Mouse (Mus musculus): ENCODE data around the gene Prg2. TPM values are rescaled to one million over a fixed set of nuclear protein-coding genes. Genes with fewer than 3 reads are reported as not detected.

The Prg2 gene
- total and polyA plus RNA-seq, 3 experiments: 0.17 to 0.42 TPM; not detected in 1

DNA sequence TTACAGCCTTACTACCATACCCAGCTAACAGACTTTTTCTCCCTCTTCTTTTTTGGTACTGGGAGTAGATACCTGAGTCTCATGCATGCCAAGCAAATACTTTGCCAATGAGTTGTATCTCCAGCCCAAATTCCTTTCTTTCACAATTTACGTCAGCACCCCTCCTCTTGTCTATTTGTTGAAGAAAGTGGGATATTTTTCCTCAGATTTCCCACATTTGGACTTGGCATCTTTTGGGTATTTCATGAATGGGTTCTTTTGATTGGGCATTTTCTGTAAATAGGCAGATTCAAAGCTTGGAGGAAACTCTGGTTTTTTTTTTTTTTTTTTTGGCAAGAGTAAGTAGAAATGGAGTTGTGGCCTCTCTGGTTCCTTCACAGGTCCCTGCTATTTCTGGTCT, 28.0 kb upstream of the Prg2 start:
- H3K9me3 ChIP-seq (replicated peaks; ENCODE audit: insufficient read depth, low read length): no peaks in the 10 kb centered on the region
- H3K27me3 ChIP-seq (ENCODE audit: control insufficient read depth in 1 of 2, insufficient read depth in 2 of 2, low read length in 2 of 2): no peaks in the 10 kb centered on the region
- peaks cover 0 to 34% of the 10 kb centered on the region in 2 experiments; a peak in 3 of 4 replicates for H3K36me3 ChIP-seq (ENCODE audit: control insufficient read depth in 1 of 2, insufficient read depth in 2 of 2, low read length in 2 of 2)
- no peak overlapping the region for H3K9ac ChIP-seq (ENCODE audit: control insufficient read depth, low read depth, low read length, poor library complexity, severe bottlenecking)
- H3K27ac ChIP-seq (ENCODE audit: control insufficient read depth, low read depth, low read length): no peak overlapping the region
- H3K4me3 ChIP-seq (ENCODE audit: control insufficient read depth in 1 of 2, insufficient read depth in 1 of 2, low read depth in 2 of 2, low read length in 2 of 2): no peak overlapping the region
- no peaks in the 10 kb centered on the region for H3K79me2 ChIP-seq (ENCODE audit: control insufficient read depth, insufficient read depth, low read length, poor library complexity)
- no peak for TF ChIP-seq RAD21 (IDR thresholded peaks at IDR 0.05; ENCODE audit: low read depth, low read length)
- TF ChIP-seq BHLHE40 (IDR thresholded peaks at IDR 0.05; ENCODE audit: borderline replicate concordance, low read depth, low read length): no peak
- no peak for TF ChIP-seq TCF12 (IDR thresholded peaks at IDR 0.05; ENCODE audit: low read depth, low read length)
- no peak for TF ChIP-seq MAZ (IDR thresholded peaks at IDR 0.05; ENCODE audit: low read depth, low read length)
- no peak for DNase-seq (ENCODE audit: low read depth, low spot score)
- H3K4me1 ChIP-seq (ENCODE audit: control insufficient read depth in 1 of 2, insufficient read depth in 2 of 2, low read length in 2 of 2): no peaks in the 10 kb centered on the region

DNA sequence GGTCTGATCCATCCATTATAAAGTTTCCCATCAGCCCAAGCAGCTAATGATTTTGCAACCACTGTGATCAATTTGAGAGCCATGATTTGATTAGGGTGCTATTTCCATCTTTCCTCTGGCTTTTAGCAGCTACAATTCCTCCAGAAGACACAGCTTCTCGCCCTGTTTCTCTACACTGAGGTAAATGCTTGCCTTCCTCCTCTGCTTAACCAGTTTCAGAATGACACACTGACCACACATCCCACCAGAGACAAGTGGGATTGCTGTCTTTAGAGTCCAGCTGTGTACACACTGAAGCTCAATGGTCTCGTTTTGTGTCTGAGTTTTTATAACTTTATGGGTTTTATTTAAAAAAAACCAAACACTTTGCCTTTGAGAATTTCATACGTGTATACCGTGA, 27.6 kb upstream of the Prg2 start:
- peaks cover under 1 to 33% of the 10 kb centered on the region in 2 experiments; a peak in 3 of 4 replicates for H3K36me3 ChIP-seq (ENCODE audit: control insufficient read depth in 1 of 2, insufficient read depth in 2 of 2, low read length in 2 of 2)
- H3K9ac ChIP-seq (ENCODE audit: control insufficient read depth, low read depth, low read length, poor library complexity, severe bottlenecking): no peak overlapping the region
- H3K27ac ChIP-seq (ENCODE audit: control insufficient read depth, low read depth, low read length): no peak overlapping the region
- H3K27me3 ChIP-seq (ENCODE audit: control insufficient read depth in 1 of 2, insufficient read depth in 2 of 2, low read length in 2 of 2): no peaks in the 10 kb centered on the region
- H3K4me1 ChIP-seq (ENCODE audit: control insufficient read depth in 1 of 2, insufficient read depth in 2 of 2, low read length in 2 of 2): no peaks in the 10 kb centered on the region
- H3K9me3 ChIP-seq (replicated peaks; ENCODE audit: insufficient read depth, low read length): no peaks in the 10 kb centered on the region
- no peak for DNase-seq (ENCODE audit: low read depth, low spot score)
- no peaks in the 10 kb centered on the region for H3K79me2 ChIP-seq (ENCODE audit: control insufficient read depth, insufficient read depth, low read length, poor library complexity)
- no peak overlapping the region for H3K4me3 ChIP-seq (ENCODE audit: control insufficient read depth in 1 of 2, insufficient read depth in 1 of 2, low read depth in 2 of 2, low read length in 2 of 2)
- TF ChIP-seq MYC (IDR thresholded peaks at IDR 0.05; ENCODE audit: low read depth, low read length): no peak
- no peak for TF ChIP-seq MAZ (IDR thresholded peaks at IDR 0.05; ENCODE audit: low read depth, low read length)
- TF ChIP-seq CTCF (IDR thresholded peaks at IDR 0.05 in 2 of 3, conservative IDR thresholded peaks at IDR 0.05 in 1 of 3; ENCODE audit: control insufficient read depth in 1 of 3, insufficient read depth in 1 of 3, low read depth in 2 of 3, low read length in 3 of 3, poor library complexity in 1 of 3, severe bottlenecking in 1 of 3): no peak
- TF ChIP-seq SIN3A (IDR thresholded peaks at IDR 0.05; ENCODE audit: low read length): no peak
- no peak for TF ChIP-seq GABPA (IDR thresholded peaks at IDR 0.05; ENCODE audit: low read depth, low read length)
- TF ChIP-seq HCFC1 (IDR thresholded peaks at IDR 0.05; ENCODE audit: low read depth, low read length): no peak
- no peak for TF ChIP-seq NELFE (IDR thresholded peaks at IDR 0.05; ENCODE audit: low read depth, low read length)
- TF ChIP-seq TBP (IDR thresholded peaks at IDR 0.05; ENCODE audit: low read depth, low read length): no peak
- TF ChIP-seq TAL1 (IDR thresholded peaks at IDR 0.05; ENCODE audit: low read length): no peak
- TF ChIP-seq ZMIZ1 (IDR thresholded peaks at IDR 0.05; ENCODE audit: low read depth, low read length): no peak
- TF ChIP-seq ZKSCAN1 (IDR thresholded peaks at IDR 0.05; ENCODE audit: low read depth, low read length): no peak

DNA sequence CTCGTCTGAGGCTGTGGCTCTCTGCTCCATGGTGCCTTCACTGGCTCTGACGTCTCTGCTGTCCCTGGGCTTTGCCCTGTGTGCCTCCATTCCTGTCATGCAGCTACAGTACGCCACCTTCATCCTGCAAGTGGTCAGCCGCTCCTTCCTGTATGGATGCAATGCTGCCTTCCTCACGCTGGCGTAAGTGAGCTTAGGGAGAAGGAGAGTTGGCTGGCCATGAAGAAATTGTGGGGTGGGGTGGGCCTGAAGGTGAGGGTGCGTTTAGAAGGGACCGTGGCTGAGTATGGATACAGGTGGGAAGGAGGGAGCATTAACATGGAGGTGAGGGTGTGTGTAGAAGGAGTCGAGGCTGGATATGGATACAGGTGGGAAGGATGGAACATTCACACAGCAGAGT, 24.8 kb upstream of the Prg2 start:
- Histone ChIP-seq H3K79me2 (ENCODE audit: control insufficient read depth, insufficient read depth, low read length, poor library complexity) (no peaks in the 10 kb centered on the region), H3K4me3 (ENCODE audit: control insufficient read depth in 1 of 2, insufficient read depth in 1 of 2, low read depth in 2 of 2, low read length in 2 of 2) (no peak overlapping the region), H3K27ac (ENCODE audit: control insufficient read depth, low read depth, low read length) (no peak overlapping the region), H3K9me3 (replicated peaks; ENCODE audit: insufficient read depth, low read length) (no peaks in the 10 kb centered on the region), H3K36me3 (ENCODE audit: control insufficient read depth in 1 of 2, insufficient read depth in 2 of 2, low read length in 2 of 2) (peaks cover 16 to 17% of the 10 kb centered on the region in 2 experiments), H3K27me3 (ENCODE audit: control insufficient read depth in 1 of 2, insufficient read depth in 2 of 2, low read length in 2 of 2) (no peaks in the 10 kb centered on the region), H3K9ac (ENCODE audit: control insufficient read depth, low read depth, low read length, poor library complexity, severe bottlenecking) (no peak overlapping the region), H3K4me1 (ENCODE audit: control insufficient read depth in 1 of 2, insufficient read depth in 2 of 2, low read length in 2 of 2) (peaks cover 3 to 8% of the 10 kb centered on the region in 2 experiments)
- no peak for DNase-seq (ENCODE audit: low read depth, low spot score)
- TF ChIP-seq EP300 (IDR thresholded peaks at IDR 0.05; ENCODE audit: low read depth in 1 of 2, low read length in 2 of 2): no peak
- TF ChIP-seq MXI1 (IDR thresholded peaks at IDR 0.05; ENCODE audit: low read depth, low read length): no peak
- TF ChIP-seq TBP (IDR thresholded peaks at IDR 0.05; ENCODE audit: low read depth, low read length): no peak
- no peak for TF ChIP-seq CHD1 (IDR thresholded peaks at IDR 0.05; ENCODE audit: low read depth, low read length)
- no peak for TF ChIP-seq E2F4 (IDR thresholded peaks at IDR 0.05; ENCODE audit: borderline replicate concordance, low read depth, low read length)
- no peak for TF ChIP-seq MYB (IDR thresholded peaks at IDR 0.05; ENCODE audit: low read depth, low read length)
- no peak for TF ChIP-seq RCOR1 (IDR thresholded peaks at IDR 0.05; ENCODE audit: low read depth, low read length)
- no peak for TF ChIP-seq ZNF384 (IDR thresholded peaks at IDR 0.05; ENCODE audit: low read depth, low read length)
- TF ChIP-seq SIN3A (IDR thresholded peaks at IDR 0.05; ENCODE audit: low read length): no peak
- TF ChIP-seq SMC3 (IDR thresholded peaks at IDR 0.05; ENCODE audit: low read depth, low read length): no peak
- TF ChIP-seq POLR2A (IDR thresholded peaks at IDR 0.05; ENCODE audit: control insufficient read depth in 1 of 2, insufficient read depth in 1 of 2, low read depth in 1 of 2, low read length in 2 of 2, poor library complexity in 1 of 2): no peak
- no peak for TF ChIP-seq TAL1 (IDR thresholded peaks at IDR 0.05; ENCODE audit: low read length)
- TF ChIP-seq MEF2A (IDR thresholded peaks at IDR 0.05; ENCODE audit: extremely low read depth, insufficient replicate concordance, low read depth, low read length, poor library complexity, severe bottlenecking): no peak
- no peak for TF ChIP-seq RAD21 (IDR thresholded peaks at IDR 0.05; ENCODE audit: low read depth, low read length)
- TF ChIP-seq ZMIZ1 (IDR thresholded peaks at IDR 0.05; ENCODE audit: low read depth, low read length): no peak
- TF ChIP-seq NRF1 (IDR thresholded peaks at IDR 0.05; ENCODE audit: insufficient read depth, low read depth, low read length, poor library complexity, severe bottlenecking): no peak
- TF ChIP-seq HCFC1 (IDR thresholded peaks at IDR 0.05; ENCODE audit: low read depth, low read length): no peak
- TF ChIP-seq TCF12 (IDR thresholded peaks at IDR 0.05; ENCODE audit: low read depth, low read length): no peak

All from MEL (cell line).